Mouse (Mus musculus): ENCODE results near the gene Fastkd2. TPM values are rescaled to one million over a fixed set of nuclear protein-coding genes. Genes with fewer than 3 reads are reported as not detected.

Fastkd2 gene
- polyA plus RNA-seq, 1 experiment from 2014 or later = 35.8 TPM

Other genes starting within 250 kb of the Fastkd2 start
- gene Gm39653, start 114.6 kb upstream of the Fastkd2 start, polyA plus RNA-seq (2015; fragmentation: Nextera tagmentation; extraction: Ambion mirVana) = not detected in 2 replicates
- 0.09 and 0.20 TPM in 2 replicates for gene Dytn, start 43.7 kb upstream of the Fastkd2 start, polyA plus RNA-seq (2015; fragmentation: Nextera tagmentation; extraction: Ambion mirVana)
- 0.59 and 0.75 TPM in 2 replicates for gene Mdh1b, start 296 bp upstream of the Fastkd2 start, polyA plus RNA-seq (2015; fragmentation: Nextera tagmentation; extraction: Ambion mirVana)
- 0.11 and 0.43 TPM in 2 replicates for gene 4933402D24Rik, start 38.7 kb downstream of the Fastkd2 start, polyA plus RNA-seq (2015; fragmentation: Nextera tagmentation; extraction: Ambion mirVana)